Mouse (Mus musculus) embryonic fibroblast, embryonic 13.5 days (primary cell): Measurements from ENCODE around the gene Gse1.

Experiments used
- CTCF ChIP-seq: IDR thresholded peaks from 2 replicates; pipeline ENCODE4 v1.5.1; 2011; ENCODE audit warnings: mild to moderate bottlenecking, control low read depth, low read length, moderate library complexity, borderline replicate concordance; ENCODE audit not compliant: insufficient read depth
- POLR2A ChIP-seq: IDR thresholded peaks from 2 replicates; pipeline ENCODE4 v1.6.1; 2011; ENCODE audit warnings: low read depth, mild to moderate bottlenecking, control low read depth, low read length, moderate library complexity

GRCm38 (mm10) chr8:120610824-120611223, 382.6 kb downstream of the Gse1 start:
- TF ChIP-seq CTCF, result no peak
- TF ChIP-seq POLR2A, result no peak
